Mouse (Mus musculus) intestine, postnatal 0 days (tissue): ENCODE measurements around the gene Ccdc185. TPM values are rescaled to one million over a fixed set of nuclear protein-coding genes. Genes with fewer than 3 reads are reported as not detected.

ENCODE experiments used
- ATAC-seq: fragments of 200-750 bp; cut with Nextera tagmentation; 2 replicates; pipeline ENCODE4 v1.8.0; 2017; ENCODE audit warnings: mild to moderate bottlenecking, moderate TSS enrichment, moderate library complexity
- H3K27ac ChIP-seq: fragments of 300-500 bp; sonication (generic); 2 replicates; pipeline ENCODE4 v1.5.1; 2014; ENCODE audit warnings: mild to moderate bottlenecking, low read depth, low read length, moderate library complexity
- H3K27me3 ChIP-seq: fragments of 300-500 bp; sonication (generic); replicated peaks from 2 replicates; pipeline ENCODE4 v1.6.1; 2014; ENCODE audit warnings: low read length, mixed read lengths; ENCODE audit not compliant: control insufficient read depth, insufficient read depth
- H3K36me3 ChIP-seq: fragments of 300-500 bp; sonication (generic); 2 replicates; pipeline ENCODE4 v1.6.1; 2014; ENCODE audit warnings: mild to moderate bottlenecking, moderate library complexity; ENCODE audit not compliant: control insufficient read depth, insufficient read depth
- H3K4me1 ChIP-seq: fragments of 300-500 bp; sonication (generic); replicated peaks from 2 replicates; pipeline ENCODE4 v1.6.1; 2014; ENCODE audit warnings: antibody characterized with exemption, low read length, mixed read lengths; ENCODE audit not compliant: control insufficient read depth, insufficient read depth
- H3K4me2 ChIP-seq: fragments of 300-500 bp; sonication (generic); replicated peaks from 2 replicates; pipeline ENCODE4 v1.6.1; 2014; ENCODE audit warnings: low read depth, mild to moderate bottlenecking, moderate library complexity
- H3K4me3 ChIP-seq: fragments of 300-500 bp; sonication (generic); 2 replicates; pipeline ENCODE4 v1.5.1; 2014; ENCODE audit warnings: low read depth, low read length
- H3K9ac ChIP-seq: fragments of 300-500 bp; sonication (generic); 2 replicates; pipeline ENCODE4 v1.6.1; 2014; ENCODE audit warnings: mild to moderate bottlenecking, low read depth, low read length
- H3K9me3 ChIP-seq: fragments of 300-500 bp; sonication (generic); 2 replicates; pipeline ENCODE4 v1.6.1; 2016; ENCODE audit warnings: mixed run types; ENCODE audit not compliant: control insufficient read depth
- CTCF ChIP-seq: sonication (generic); IDR thresholded peaks from 2 replicates; pipeline ENCODE4 v1.5.1; 2016; ENCODE audit warnings: low read depth, mild to moderate bottlenecking, control low read depth, antibody characterized with exemption, moderate library complexity
- WGBS: fragments of 180-500 bp; shearing (Covaris S2); extraction: QIAGEN DNeasy Blood & Tissue Kit; methylation state at CpG from one replicate; pipeline ENCODE4 v1.1.7; 2014; 5-methylcytosine and 5-hydroxymethylcytosine counted together
- polyA plus RNA-seq: library from polyadenylated mRNA; unstranded; fragments of >200 nt; fragmentation: Nextera tagmentation; extraction: Ambion mirVana; gene quantifications from 2 replicates; pipeline ENCODE4 v1.2.1, GENCODE M21; 2015

The Ccdc185 gene
- polyA plus RNA-seq, 1 experiment from 2014 or later, result not detected

DNA sequence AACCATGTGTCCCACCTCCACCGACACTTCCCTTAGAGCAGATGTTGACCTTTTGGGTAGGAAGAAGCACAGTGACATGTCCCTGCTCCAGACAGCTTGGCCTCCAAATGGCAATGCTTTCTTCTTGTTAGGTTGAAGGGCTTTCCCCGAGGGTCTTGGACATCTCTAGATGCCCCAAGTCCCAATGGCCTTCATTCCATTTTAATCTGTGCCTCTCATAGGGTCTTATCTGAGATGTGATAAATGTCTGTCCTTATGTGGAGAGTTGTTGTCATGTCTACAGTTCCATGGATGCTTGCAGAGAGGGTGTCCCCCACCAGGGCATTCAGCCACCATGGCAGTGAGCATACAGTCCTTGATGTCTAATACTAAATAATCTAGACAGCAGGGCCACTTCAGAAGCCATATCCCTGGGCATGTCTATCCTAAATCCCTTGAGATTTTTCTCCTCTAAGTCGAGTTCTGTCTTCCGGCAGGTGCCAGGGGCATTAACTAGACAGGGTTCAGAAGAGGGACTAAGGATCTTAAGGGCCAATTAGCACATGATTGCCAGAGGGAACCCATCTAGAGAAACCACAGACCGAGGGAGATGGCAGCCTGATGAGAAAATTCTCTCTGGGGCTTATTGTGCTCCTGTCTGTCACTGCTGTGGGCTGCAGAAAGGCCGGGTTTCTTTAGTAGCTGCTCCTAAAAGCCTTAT, 34.6 kb downstream of the Ccdc185 start:
- no peak overlapping the region for H3K9ac ChIP-seq
- no peak overlapping the region for H3K27ac ChIP-seq
- no peak for ATAC-seq
- no peaks in the 10 kb centered on the region for H3K36me3 ChIP-seq
- H3K9me3 ChIP-seq, result no peaks in the 10 kb centered on the region
- H3K4me3 ChIP-seq, result no peak overlapping the region
- 77% methylated on average over 6 of the region's 6 CpGs for WGBS
- no peak for TF ChIP-seq CTCF
- H3K27me3 ChIP-seq, result no peaks in the 10 kb centered on the region
- H3K4me2 ChIP-seq, result no peak overlapping the region
- H3K4me1 ChIP-seq, result no peaks in the 10 kb centered on the region

- Histone ChIP-seq H3K4me2 (no peak overlapping the region), H3K9ac (no peak overlapping the region), H3K27me3 (no peaks in the 10 kb centered on the region), H3K27ac (no peak overlapping the region), H3K4me3 (no peak overlapping the region), H3K36me3 (no peaks in the 10 kb centered on the region), H3K4me1 (no peaks in the 10 kb centered on the region), H3K9me3 (0 out of 2 replicates have a peak, but pooled peaks cover 2% of the 10 kb centered on the region)
- WGBS, result 35% methylated on average over 7 of the region's 7 CpGs
- no peak for TF ChIP-seq CTCF
- no peak for ATAC-seq
These were observed 37.5 kb downstream of the Ccdc185 start for GRCm38 (mm10) chr1:182711360-182711933.

- WGBS, result 91% methylated on average over 4 of the region's 4 CpGs
These were observed 41.5 kb downstream of the Ccdc185 start for GRCm38 (mm10) chr1:182707459-182707858.

DNA sequence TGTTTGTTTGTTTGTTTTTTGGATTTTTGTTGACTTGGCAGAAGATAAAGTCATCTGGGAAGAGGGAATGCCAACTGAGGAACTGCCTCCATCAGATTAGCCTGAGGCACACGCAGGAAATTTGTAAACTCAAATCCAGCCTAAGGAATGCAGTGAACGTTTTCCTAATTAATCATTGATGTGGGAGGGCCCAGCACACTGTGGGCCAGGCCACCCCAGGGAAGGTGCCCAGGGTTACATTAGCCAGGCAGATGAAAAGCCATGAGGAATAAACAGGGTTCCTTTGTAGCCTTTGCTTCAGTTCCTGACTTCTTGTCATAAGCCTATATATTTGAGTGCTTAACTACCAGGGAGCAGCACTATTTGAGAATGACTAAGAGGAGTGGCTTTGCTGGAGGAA, 44.1 kb downstream of the Ccdc185 start:
- Histone ChIP-seq H3K27me3 (no peaks in the 10 kb centered on the region), H3K9ac (no peak overlapping the region), H3K36me3 (no peaks in the 10 kb centered on the region), H3K27ac (no peak overlapping the region), H3K4me3 (no peak overlapping the region), H3K9me3 (0 out of 2 replicates have a peak, but pooled peaks cover 2% of the 10 kb centered on the region), H3K4me2 (no peak overlapping the region), H3K4me1 (no peaks in the 10 kb centered on the region)
- ATAC-seq, result no peak
- WGBS, result 11% methylated on average over 2 of the region's 2 CpGs
- TF ChIP-seq CTCF, result no peak

More at GRCm38 (mm10) chr1:182707459-182707858, 41.5 kb downstream of the Ccdc185 start:
- no peak overlapping the region for H3K4me2 ChIP-seq
- 0 out of 2 replicates have a peak, but pooled peaks cover 2% of the 10 kb centered on the region for H3K9me3 ChIP-seq
- no peaks in the 10 kb centered on the region for H3K36me3 ChIP-seq
- TF ChIP-seq CTCF, result no peak
- no peak overlapping the region for H3K27ac ChIP-seq
- no peaks in the 10 kb centered on the region for H3K4me1 ChIP-seq
- no peaks in the 10 kb centered on the region for H3K27me3 ChIP-seq
- H3K9ac ChIP-seq, result no peak overlapping the region
- no peak for ATAC-seq
- no peak overlapping the region for H3K4me3 ChIP-seq

DNA sequence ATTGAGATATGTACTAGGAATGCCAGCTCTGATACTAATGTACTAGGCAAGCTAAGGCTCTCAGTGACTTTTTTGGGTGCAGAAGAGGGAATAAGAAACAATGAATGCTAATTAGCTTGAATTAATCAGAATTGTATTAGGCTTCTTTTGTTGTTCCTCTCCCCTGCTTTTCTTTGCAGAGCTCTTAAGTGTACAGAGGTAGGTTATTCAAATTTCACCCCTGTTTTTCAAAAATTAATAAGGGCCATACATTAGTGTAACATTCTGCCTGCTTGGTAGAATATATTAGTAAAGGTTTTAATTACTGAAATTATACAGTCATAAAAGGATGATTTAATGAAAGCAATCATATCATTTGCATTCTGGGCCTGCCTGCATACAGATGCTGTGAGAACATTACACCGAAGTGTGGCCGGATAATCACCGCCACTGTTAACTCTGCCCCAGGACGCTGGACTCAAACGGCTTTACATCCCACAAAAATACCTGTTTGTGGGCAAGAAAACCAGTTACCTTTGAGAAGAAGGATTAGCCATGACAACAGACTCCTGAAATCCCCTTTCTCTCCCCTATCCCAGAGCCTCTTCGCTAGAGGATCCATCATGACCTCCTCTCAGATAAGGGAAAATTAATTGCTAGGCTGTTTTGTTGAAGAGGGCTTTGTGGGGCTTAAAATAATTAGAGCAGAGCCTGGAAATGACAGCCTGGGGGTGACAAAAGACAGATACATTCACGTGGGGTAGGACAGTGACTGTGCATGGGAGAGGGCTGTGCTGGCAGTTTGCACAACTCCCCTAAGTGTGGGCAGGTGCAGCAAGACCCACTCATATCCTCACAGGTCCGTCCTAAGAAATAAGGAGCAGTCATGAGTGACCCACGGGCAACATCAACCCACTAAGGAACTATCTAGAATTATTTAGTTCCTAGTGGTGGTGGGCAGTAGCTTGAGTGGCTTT, 49.3 kb downstream of the Ccdc185 start:
- Histone ChIP-seq H3K4me1 (no peaks in the 10 kb centered on the region), H3K27ac (no peak overlapping the region), H3K4me3 (no peak overlapping the region), H3K36me3 (no peaks in the 10 kb centered on the region), H3K27me3 (no peaks in the 10 kb centered on the region), H3K4me2 (no peak overlapping the region), H3K9ac (no peak overlapping the region), H3K9me3 (no peaks in the 10 kb centered on the region)
- WGBS, result 65% methylated on average over 9 of the region's 9 CpGs
- ATAC-seq, result no peak
- no peak for TF ChIP-seq CTCF

Other genes starting within 250 kb of the Ccdc185 start
- gene Capn2, start 231.6 kb downstream of the Ccdc185 start, polyA plus RNA-seq, result 31.8 and 34.0 TPM in 2 replicates
- gene Capn8, start 184.2 kb downstream of the Ccdc185 start, polyA plus RNA-seq, result 1.0 and 1.4 TPM in 2 replicates
- 4.6 and 5.3 TPM in 2 replicates for gene Susd4, start 14.7 kb upstream of the Ccdc185 start, polyA plus RNA-seq
- 4.3 and 5.0 TPM in 2 replicates for gene Tlr5, start 205.6 kb upstream of the Ccdc185 start, polyA plus RNA-seq